Mouse (Mus musculus) CH12.LX (cell line): ENCODE measurements around the gene Zfp423.

Source experiments
- CHD2 ChIP-seq: IDR thresholded peaks from 2 replicates; pipeline ENCODE4 v1.6.1; 2011; ENCODE audit warnings: low read length, improper control_type of control experiment
- CTCF ChIP-seq, 2 experiments: IDR thresholded peaks in 1 of 2; conservative IDR thresholded peaks in 1 of 2; 2 replicates each; pipeline ENCODE4 v1.5.1; 2011 to 2012; ENCODE audit warnings: low read depth in 2 of 2, low read length in 2 of 2, improper control_type of control experiment in 1 of 2, inconsistent platforms in 1 of 2, mild to moderate bottlenecking in 1 of 2, moderate library complexity in 1 of 2
- ETS1 ChIP-seq: conservative IDR thresholded peaks from 2 replicates; pipeline ENCODE4 v1.6.1; 2012; ENCODE audit warnings: low read depth, mild to moderate bottlenecking, inconsistent platforms, low read length, improper control_type of control experiment, moderate library complexity
- PAX5 ChIP-seq: IDR thresholded peaks from 2 replicates; pipeline ENCODE4 v1.6.1; 2012; ENCODE audit warnings: low read length, inconsistent platforms, mixed read lengths
- POLR2A ChIP-seq: IDR thresholded peaks from 2 replicates; pipeline ENCODE4 v1.6.1; 2011; ENCODE audit warnings: low read depth, mild to moderate bottlenecking, improper control_type of control experiment, low read length
- RAD21 ChIP-seq: IDR thresholded peaks from 2 replicates; pipeline ENCODE4 v1.6.1; 2011; ENCODE audit warnings: low read depth, mild to moderate bottlenecking, low read length, improper control_type of control experiment, moderate library complexity
- RCOR1 ChIP-seq: conservative IDR thresholded peaks from 2 replicates; pipeline ENCODE4 v1.6.1; 2012; ENCODE audit warnings: low read depth, mild to moderate bottlenecking, inconsistent platforms, low read length, improper control_type of control experiment
- UBTF ChIP-seq: IDR thresholded peaks from 2 replicates; pipeline ENCODE4 v1.6.1; 2012; ENCODE audit warnings: low read depth, mild to moderate bottlenecking, inconsistent platforms, low read length, improper control_type of control experiment, moderate library complexity
- USF2 ChIP-seq: conservative IDR thresholded peaks from 2 replicates; pipeline ENCODE4 v1.6.1; 2011; ENCODE audit warnings: low read depth, low read length, improper control_type of control experiment

GRCm38 (mm10) chr8:87701583-87701982, 257.8 kb downstream of the Zfp423 start:
- no peak for TF ChIP-seq USF2
- no peak for TF ChIP-seq RCOR1
- no peak for TF ChIP-seq PAX5
- no peak for TF ChIP-seq RAD21
- TF ChIP-seq CTCF (conservative IDR thresholded peaks at IDR 0.05 in 1 of 2, IDR thresholded peaks at IDR 0.05 in 1 of 2; ENCODE audit: low read depth in 2 of 2, low read length in 2 of 2): no peak
- no peak; the same call in 1 of the 2 replicates for TF ChIP-seq ETS1
- no peak for TF ChIP-seq POLR2A
- TF ChIP-seq UBTF: no peak
- TF ChIP-seq CHD2: no peak
